Mouse (Mus musculus) layer of hippocampus, postnatal 10 days (tissue): ENCODE results near the gene Zkscan5. TPM values are rescaled to one million over a fixed set of nuclear protein-coding genes. Genes with fewer than 3 reads are reported as not detected.
"Not testable (repeated sequence)": the region's sequence is repeated elsewhere in the genome, so short reads cannot be mapped to it uniquely, and the experiment has no call there.

Source experiments
- DNase-seq, 2 experiments: peaks; one replicate each; pipeline ENCODE4 v3.0.0; 2021; ENCODE audit warnings: low spot score in 2 of 2
- total RNA-seq, 2 experiments: library from RNA; stranded (reverse); gene quantifications; 2 replicates each; pipeline ENCODE4 v1.2.3; 2021

Zkscan5 gene
- total RNA-seq, 2 experiments from 2014 or later: 14.3 to 14.8 TPM

- no peak for DNase-seq
Observed at GRCm38 (mm10) chr5:145212216-145212615, 7.9 kb downstream of the Zkscan5 start.

- no peak for DNase-seq
Observed at GRCm38 (mm10) chr5:145213505-145213904, 9.1 kb downstream of the Zkscan5 start.

GRCm38 (mm10) chr5:145214679-145215078 lies 10.3 kb downstream of the Zkscan5 start:
- DNase-seq: no peak

GRCm38 (mm10) chr5:145217746-145218145 lies 13.4 kb downstream of the Zkscan5 start:
- no peak for DNase-seq

- no peak for DNase-seq
Observed at GRCm38 (mm10) chr5:145218206-145218605, 13.8 kb downstream of the Zkscan5 start.

- no peak for DNase-seq
Observed at GRCm38 (mm10) chr5:145218671-145219070, 14.3 kb downstream of the Zkscan5 start.

GRCm38 (mm10) chr5:145219981-145220380 lies 15.6 kb downstream of the Zkscan5 start:
- no peak for DNase-seq

GRCm38 (mm10) chr5:145222840-145223239 lies 18.5 kb downstream of the Zkscan5 start:
- no peak for DNase-seq

GRCm38 (mm10) chr5:145223395-145223794 lies 19.0 kb downstream of the Zkscan5 start:
- DNase-seq: no peak

- DNase-seq: no peak
Observed at GRCm38 (mm10) chr5:145226453-145226852, 22.1 kb downstream of the Zkscan5 start.

GRCm38 (mm10) chr5:145229283-145229682 lies 24.9 kb downstream of the Zkscan5 start:
- not testable (repeated sequence) for DNase-seq

GRCm38 (mm10) chr5:145230641-145231040 lies 26.3 kb downstream of the Zkscan5 start:
- DNase-seq: no peak

GRCm38 (mm10) chr5:145231367-145231871 lies 27.1 kb downstream of the Zkscan5 start, which contains the start of gene Zfp655:
Gene Zfp655, plus strand, starts transcription at chr5:145231715.
- DNase-seq: peak; percentile 97 to 98

GRCm38 (mm10) chr5:145231893-145232411 lies 27.6 kb downstream of the Zkscan5 start:
- no peak for DNase-seq

GRCm38 (mm10) chr5:145234636-145235035 lies 30.3 kb downstream of the Zkscan5 start:
- peak in 1 of 2 experiments; percentile 31 for DNase-seq

- DNase-seq: no peak
Observed at GRCm38 (mm10) chr5:145249520-145249919, 45.2 kb downstream of the Zkscan5 start.

Other genes with a start within 250 kb of the Zkscan5 start
- gene Smurf1, start 238.7 kb upstream of the Zkscan5 start, total RNA-seq: 10 to 100 TPM; 41.9 to 42.3 TPM
- gene Gm4871, start 171.8 kb upstream of the Zkscan5 start, total RNA-seq: not detected
- gene 1700018F24Rik, start 161.6 kb upstream of the Zkscan5 start, total RNA-seq: not detected
- 100 to 1,000 TPM; 199 to 202 TPM for gene Arpc1a, start 120.7 kb upstream of the Zkscan5 start, total RNA-seq
- not detected for gene Kpna7, start 120.5 kb upstream of the Zkscan5 start, total RNA-seq
- gene Arpc1b, start 90.3 kb upstream of the Zkscan5 start, total RNA-seq: 10 to 100 TPM; 25.5 to 39.0 TPM
- gene Pdap1, start 64.3 kb upstream of the Zkscan5 start, total RNA-seq: 100 to 1,000 TPM; 139 to 140 TPM
- 10 to 100 TPM; 80.5 to 85.9 TPM for gene Bud31, start 64.2 kb upstream of the Zkscan5 start, total RNA-seq
- 10 to 100 TPM; 13.7 to 15.0 TPM for gene Ptcd1, start 37.5 kb upstream of the Zkscan5 start, total RNA-seq
- 10 to 100 TPM; 29.7 to 30.5 TPM for gene Cpsf4, start 37.3 kb upstream of the Zkscan5 start, total RNA-seq
- gene Atp5j2, start 12.5 kb upstream of the Zkscan5 start, total RNA-seq: 100 to 1,000 TPM; 318 to 327 TPM
- 1 to 10 TPM; 9.4 to 9.9 TPM for gene Zkscan14, start 2.7 kb upstream of the Zkscan5 start, total RNA-seq
- 10 to 100 TPM; 24.5 to 25.4 TPM for gene Zfp655, start 27.2 kb downstream of the Zkscan5 start, total RNA-seq
- gene Zscan25, start 75.9 kb downstream of the Zkscan5 start, total RNA-seq: 10 to 100 TPM; 14.7 to 17.5 TPM
- under 1 TPM in 1 of 2 experiments, not detected in 1; 0.29 TPM for gene Cyp3a57, start 140.7 kb downstream of the Zkscan5 start, total RNA-seq